In genomic region chr16:93341791-93342190, GRCm38 (mm10) we compare ENCODE assay signal across 14 mouse cellular contexts.
"Had no signal": no experiment of that assay in that cellular context is flagged by ENCODE, and none has a peak within 500 bp of the region (broad histone marks: within the 10 kb centered on the region; RNA-seq: fewer than 3 reads in every experiment).

No protein-coding gene starts in this region.

- H3K9me3 ChIP-seq: kidney, embryonic 15.5 days; limb, embryonic 10.5 days; limb, embryonic 13.5 days; liver, embryonic 13.5 days; lung, embryonic 15.5 days had no signal

- H3K27ac ChIP-seq: kidney, embryonic 15.5 days; limb, embryonic 10.5 days; limb, embryonic 13.5 days; liver, embryonic 13.5 days; lung, embryonic 15.5 days had no signal

- H3K4me3 ChIP-seq: kidney, embryonic 15.5 days; limb, embryonic 10.5 days; limb, embryonic 13.5 days; liver, embryonic 13.5 days; lung, embryonic 15.5 days had no signal

- H3K4me1 ChIP-seq: limb, embryonic 13.5 days; liver, embryonic 13.5 days; lung, embryonic 15.5 days had no signal

- H3K4me2 ChIP-seq: kidney, embryonic 15.5 days; limb, embryonic 13.5 days; liver, embryonic 13.5 days; lung, embryonic 15.5 days; midbrain, embryonic 11.5 days had no signal

- H3K9ac ChIP-seq: kidney, embryonic 15.5 days; limb, embryonic 13.5 days; liver, embryonic 13.5 days; lung, embryonic 15.5 days had no signal

- H3K27me3 ChIP-seq: kidney, embryonic 15.5 days; limb, embryonic 13.5 days; lung, embryonic 15.5 days had no signal

- DNase-seq: kidney, adult 8-10 months; kidney, postnatal 10 days; kidney, postnatal 4 days; liver, embryonic 13.5 days; lung, postnatal 10 days; lung, postnatal 4 days; midbrain, embryonic 14.5 days; thymus, adult 18-20 months; thymus, postnatal 36 days had no signal

- H3K36me3 ChIP-seq: kidney, embryonic 15.5 days; limb, embryonic 10.5 days; limb, embryonic 13.5 days; liver, embryonic 13.5 days; lung, embryonic 15.5 days had no signal
